Mouse (Mus musculus): ENCODE measurements around the gene Soga1.

Soga1 gene

GRCm38 (mm10) chr2:157060557-157061305, 18.3 kb downstream of the Soga1 start:
- DNase-seq = no peak

DNA sequence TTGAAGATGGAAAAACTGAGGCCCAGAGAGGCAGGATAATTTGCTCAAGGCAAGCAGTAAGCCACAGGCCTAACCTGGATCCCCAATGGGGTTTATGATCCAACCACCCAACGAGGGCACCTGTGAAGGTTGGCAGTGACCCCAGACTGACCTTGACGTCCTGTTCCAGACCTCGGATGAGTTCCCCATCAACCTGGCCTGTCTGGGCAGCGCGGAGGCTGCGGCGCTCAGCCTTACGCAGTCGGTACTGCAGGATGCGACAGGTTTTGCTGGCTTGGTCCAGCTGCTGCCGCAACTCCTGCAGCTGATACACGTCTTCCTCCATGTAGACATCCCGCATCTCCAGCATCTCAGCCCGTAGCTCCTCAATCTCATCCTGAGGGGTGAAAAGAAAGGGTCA, 19.0 kb downstream of the Soga1 start:
- DNase-seq = no peak

DNA sequence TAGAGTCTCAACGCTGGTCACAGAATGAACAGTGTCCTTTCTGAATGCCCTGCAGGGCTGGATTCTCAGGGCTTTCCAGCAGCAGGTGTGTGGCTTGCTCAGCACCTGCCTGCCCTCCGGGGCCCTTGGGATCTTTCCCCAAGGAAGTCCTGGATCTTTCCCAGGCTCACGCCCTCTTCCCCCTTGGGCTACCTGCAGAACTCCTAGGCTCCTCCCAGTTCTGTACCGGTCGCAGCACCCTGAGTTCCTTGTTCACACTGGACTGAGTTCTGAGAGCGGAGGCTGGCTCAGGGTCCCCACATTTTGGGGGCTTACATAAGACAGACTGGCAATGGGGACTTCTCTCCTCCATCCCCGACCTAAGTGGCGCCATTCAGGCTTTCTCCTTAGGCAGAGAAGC, 19.9 kb downstream of the Soga1 start:
- peak in 1 of 2 experiments; percentile 41 for DNase-seq

DNA sequence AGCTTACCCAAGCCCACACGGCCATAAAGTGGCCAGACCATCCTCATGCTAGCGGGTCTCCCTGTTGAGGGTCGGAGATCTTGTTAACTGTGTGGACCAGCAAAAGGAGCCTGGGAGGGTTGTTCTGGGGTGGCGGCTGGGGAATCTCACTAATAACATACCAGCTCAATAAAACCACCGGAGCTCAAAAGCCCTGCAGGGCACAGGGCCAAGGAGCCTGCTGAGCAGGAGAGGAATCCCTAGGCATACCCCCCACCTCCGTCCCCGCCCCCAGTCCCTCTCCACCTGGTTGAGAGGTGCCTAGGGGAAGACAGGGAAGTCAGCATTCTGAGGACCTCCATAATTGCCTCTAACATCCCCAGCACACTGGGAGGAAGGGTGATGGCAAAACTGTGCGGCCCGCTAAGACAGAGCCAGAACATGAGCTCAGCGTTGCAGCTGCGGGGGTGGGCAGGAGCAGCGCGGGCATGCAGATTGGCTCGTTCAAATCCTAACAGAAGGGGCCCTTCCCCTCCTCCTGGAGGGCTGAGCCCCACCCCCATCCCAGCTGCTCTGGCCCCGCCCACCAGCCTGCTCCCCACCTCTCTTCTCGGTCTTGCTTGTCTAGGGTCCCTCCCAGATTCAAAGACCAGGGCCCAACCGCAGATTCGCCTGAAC, 20.6 kb downstream of the Soga1 start:
- peak; percentile 82 to 88 for DNase-seq

GRCm38 (mm10) chr2:157057758-157058157, 21.3 kb downstream of the Soga1 start:
- DNase-seq = no peak

DNA sequence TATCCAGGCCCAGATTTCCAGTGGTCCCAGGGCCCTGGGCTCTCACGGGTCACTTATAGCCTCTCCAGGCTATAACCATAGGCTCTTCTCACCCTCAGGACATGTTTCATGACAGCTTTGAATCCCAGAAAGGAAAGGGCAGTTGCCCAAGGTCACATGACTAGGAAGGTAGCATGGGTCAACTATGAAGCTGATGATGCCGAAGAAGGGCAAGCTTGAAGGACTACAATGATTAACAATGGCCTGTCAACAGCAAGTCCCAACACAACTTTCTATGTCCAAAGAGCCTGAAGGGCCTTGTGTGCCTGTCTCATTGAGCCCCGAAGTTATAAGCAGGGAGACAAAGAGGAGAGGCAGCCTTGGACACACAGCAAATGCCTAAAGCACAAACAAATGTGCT, 21.9 kb downstream of the Soga1 start:
- no peak for DNase-seq

DNA sequence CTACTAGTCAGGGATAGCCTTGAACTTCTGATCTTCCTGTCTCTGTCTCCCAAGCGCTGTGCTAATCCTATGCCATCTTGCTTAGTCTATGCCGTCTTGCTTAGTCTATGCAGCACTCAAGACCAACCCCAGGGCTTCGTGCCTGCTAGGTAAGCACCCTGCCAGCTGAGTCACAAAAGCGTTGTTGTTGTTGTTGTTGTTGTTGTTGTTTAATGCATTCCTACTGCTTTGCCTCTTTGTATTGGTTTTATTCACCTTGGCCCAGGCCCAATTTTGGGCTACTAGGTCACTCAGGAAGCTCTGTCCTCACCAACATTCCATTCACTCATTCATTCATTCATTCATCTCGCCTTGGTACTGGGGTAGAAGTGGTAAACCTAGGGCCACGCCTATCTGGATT, 23.3 kb downstream of the Soga1 start:
- DNase-seq = no peak

- DNase-seq = no peak
These were observed 24.2 kb downstream of the Soga1 start for GRCm38 (mm10) chr2:157054816-157055215.

- peak in 1 of 2 experiments; percentile 38 for DNase-seq
These were observed 24.8 kb downstream of the Soga1 start for GRCm38 (mm10) chr2:157054297-157054696.

DNA sequence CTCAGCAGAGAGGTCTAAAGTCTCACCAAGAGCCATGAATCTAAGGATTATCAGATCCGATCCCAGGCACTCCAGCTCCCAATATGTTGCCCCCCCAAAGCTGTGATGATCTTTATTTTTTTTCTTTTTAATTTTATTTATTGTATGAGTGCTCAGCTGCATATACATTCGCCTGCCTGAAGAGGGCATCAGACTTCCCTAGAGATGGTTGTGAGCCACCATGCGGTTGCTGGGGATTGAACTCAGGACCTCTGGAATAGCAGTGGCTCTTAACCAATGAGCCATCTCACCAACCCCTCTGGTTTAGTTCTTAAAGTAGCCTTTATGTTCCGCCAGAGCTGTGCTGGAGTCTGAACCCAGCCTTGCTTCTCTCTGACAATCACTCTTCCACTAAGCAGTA, 25.3 kb downstream of the Soga1 start:
- DNase-seq = no peak

- no peak for DNase-seq
These were observed 25.9 kb downstream of the Soga1 start for GRCm38 (mm10) chr2:157053124-157053523.

DNA sequence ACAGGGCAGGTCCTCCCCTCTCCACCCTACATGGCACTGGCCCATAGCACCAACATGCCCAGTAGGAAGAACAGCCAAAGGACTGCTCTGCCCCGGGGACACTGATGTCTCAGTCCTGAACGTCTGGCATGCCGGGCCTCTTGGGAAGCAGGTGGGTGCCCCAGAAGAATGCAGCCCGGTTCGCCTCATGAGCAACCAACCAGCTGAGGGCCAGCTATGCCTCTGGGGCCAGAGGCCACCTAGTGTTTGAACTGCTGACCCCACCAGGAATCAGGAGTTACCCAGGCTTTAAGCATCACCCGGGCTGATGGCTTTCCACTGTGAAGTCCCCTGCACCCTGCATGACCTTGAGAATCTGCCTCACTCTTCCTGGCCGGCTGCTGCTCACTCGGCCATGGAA, 26.6 kb downstream of the Soga1 start:
- DNase-seq = peak; percentile 29 to 51

DNA sequence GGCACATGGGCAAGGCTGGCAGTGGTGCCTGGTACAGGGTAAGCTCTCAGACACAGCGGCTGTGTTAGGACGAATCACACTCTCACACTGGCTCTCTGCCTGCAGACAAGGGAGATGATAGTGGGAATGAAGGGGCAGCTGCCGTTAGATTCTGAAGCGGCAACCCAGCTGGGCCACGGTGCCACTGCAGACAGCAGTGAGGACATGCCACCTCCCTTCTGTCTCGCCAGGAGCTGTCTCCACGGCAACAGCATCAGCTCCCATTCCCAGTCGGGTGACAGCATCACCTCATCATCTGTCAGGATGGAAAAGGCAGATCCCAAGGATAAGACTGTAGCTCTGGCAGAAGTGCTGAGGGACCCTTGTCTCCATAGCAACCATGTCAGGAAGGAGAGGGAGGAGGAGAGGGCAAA, 29.2 kb downstream of the Soga1 start:
- DNase-seq = no peak

DNA sequence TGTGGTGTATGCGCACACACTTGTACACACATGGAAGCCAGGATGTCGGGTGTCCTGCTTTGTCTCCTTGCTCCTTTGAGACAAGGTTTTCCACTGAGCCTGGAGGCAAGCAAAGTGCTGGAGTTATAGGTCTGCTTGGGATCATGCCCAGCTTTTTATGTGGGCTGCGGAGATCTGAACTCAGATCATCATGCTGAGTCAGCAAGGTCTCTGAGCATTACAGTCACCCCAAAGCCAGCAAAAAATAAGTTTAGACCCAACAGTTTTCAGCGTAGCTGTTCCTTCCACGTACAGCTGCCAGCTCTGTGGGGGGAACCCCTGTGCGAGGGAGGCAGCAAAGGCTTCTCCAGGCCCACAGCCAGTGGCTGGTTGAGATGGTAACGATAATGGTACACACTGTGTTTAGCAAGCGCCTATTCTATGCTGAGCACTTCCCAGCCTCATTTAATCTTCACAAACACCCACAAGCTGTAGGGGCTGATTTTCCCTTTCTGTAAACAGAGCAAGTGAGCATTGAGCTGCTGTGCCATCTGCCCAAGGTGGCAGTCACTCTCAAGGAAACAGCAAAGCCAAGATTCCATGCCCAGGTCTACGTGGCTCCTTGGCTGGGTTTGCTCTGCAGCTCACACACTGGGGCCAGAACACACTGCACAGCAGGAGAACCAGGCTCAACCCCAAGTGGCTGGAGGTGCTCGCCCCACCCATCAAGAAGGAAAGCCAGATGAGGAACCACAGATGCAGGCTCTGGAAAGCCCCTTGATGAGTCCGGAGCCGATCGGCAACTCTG, 30.5 kb downstream of the Soga1 start:
- no peak for DNase-seq

GRCm38 (mm10) chr2:157046956-157047355, 32.1 kb downstream of the Soga1 start:
- no peak for DNase-seq

GRCm38 (mm10) chr2:157045932-157046331, 33.1 kb downstream of the Soga1 start:
- no peak for DNase-seq

DNA sequence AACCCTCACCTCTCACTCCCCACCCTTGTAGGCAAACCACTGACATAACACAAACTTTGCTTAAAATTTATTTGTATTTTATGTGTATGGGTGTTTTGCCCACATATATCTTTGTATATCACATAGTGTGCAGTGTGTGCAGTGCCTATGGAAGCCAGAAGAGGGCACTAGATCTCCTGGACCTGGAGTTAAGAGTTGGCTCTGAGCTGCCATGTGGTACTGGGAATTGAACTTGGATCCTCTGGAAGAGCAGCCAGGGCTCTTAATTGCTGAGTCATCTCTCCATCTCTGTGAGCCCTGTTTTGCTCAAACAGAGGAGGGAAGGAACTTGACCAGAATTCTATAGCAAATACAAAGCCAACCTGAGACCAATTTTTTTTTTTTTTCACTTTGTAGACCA, 35.1 kb downstream of the Soga1 start:
- DNase-seq = peak in 1 of 2 experiments; percentile 42

DNA sequence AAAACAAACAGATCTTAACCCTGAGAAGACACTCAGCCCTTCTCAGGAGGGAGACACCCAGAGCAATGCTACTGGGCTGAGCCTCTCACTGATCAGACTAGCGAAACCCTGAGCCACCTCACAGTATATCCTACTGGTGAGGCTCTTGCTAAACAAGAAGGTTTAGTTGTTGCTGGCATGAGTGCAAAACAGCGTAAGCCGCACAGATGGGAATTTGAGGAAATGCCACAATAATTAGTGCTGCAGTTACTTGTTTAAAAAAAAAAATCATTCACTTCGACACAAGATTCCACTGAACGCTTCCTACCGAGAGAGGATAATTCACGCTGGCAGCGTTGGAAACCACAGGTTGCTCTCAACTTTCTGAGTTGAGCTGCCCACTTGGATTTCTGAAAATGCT, 35.5 kb downstream of the Soga1 start:
- DNase-seq = no peak

DNA sequence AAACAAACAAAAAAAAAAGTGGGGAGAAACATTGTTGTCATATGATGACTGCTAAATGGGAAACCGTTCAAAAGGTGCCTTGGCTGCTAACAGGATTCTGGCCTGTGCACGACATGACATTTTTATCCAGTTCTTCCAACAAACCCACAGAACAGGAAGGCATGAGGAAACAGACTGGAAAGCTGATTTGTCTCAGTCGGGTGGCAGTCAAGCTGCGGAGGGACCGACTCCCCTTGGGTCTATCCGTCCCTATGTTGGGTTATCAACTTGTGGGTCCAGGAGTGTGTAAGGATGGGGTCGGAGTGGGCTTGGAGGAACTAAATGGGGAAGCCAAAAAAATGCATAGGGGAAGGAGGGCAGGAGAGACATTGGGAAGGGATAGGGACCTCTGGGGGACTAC, 37.6 kb downstream of the Soga1 start:
- no peak for DNase-seq

DNA sequence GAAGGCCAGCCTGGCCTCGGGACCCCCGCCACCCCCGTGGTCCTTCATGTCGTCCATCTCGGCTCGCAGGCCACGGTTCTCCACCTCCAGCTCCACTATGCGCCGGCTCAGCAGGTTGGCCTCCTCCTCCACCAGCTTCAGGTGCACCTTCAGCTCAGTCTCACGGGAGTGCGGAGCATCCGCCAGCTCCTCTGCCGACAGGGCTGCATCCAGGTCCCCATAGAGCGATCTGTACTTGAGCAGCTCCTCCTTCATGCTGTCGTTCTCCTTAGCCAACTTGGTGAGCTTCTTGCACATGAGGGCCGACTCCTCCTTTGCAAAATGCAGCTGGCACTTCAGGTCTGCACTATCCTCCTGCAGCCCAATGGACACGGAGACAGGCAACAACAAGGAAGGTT, 38.4 kb downstream of the Soga1 start:
- no peak for DNase-seq

- peak; percentile 26 to 35 for DNase-seq
These were observed 39.0 kb downstream of the Soga1 start for GRCm38 (mm10) chr2:157039900-157040648.

DNA sequence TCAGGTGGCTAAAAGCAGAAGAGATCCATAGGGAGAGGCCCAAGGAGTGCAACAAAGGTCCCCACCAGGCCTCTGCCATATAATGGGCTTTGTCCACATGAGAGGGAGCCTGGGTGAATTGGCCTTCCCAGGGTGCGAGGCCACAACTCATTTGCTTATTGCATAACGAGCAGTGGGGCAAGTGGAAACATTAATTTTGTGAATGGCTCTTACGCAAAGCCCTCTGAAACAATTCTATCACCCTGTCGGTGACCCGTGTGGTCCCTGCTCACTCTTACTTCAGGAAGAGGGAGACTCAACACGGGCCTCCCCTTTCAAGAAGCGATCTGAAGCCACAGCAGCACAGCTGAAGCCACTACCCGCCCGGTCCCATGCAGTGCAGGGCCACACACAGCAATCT, 41.8 kb downstream of the Soga1 start:
- no peak for DNase-seq

GRCm38 (mm10) chr2:157036400-157036799, 42.7 kb downstream of the Soga1 start:
- DNase-seq = no peak

Data from kidney, postnatal 4 days (tissue).